Mouse (Mus musculus) heart, embryonic 11.5 days (tissue): ENCODE measurements around the gene Cemip. TPM values are rescaled to one million over a fixed set of nuclear protein-coding genes. Genes with fewer than 3 reads are reported as not detected.
A peak's percentile ranks its signal among the peaks of the same experiment; 100 is the strongest.

Experiments used
- ATAC-seq: fragments of 200-750 bp; cut with Nextera tagmentation; replicated peaks from 2 replicates; pipeline ENCODE4 v1.8.0; 2017; ENCODE audit warnings: moderate library complexity; ENCODE audit not compliant: insufficient number of reproducible peaks, low FRiP score, low TSS enrichment
- H3K27ac ChIP-seq: fragments of 300-500 bp; sonication (generic); 2 replicates; pipeline ENCODE4 v1.5.1; 2014; ENCODE audit warnings: mild to moderate bottlenecking, low read depth, low read length
- H3K27me3 ChIP-seq: fragments of 300-500 bp; sonication (generic); 2 replicates; pipeline ENCODE4 v1.6.1; 2014; ENCODE audit warnings: mild to moderate bottlenecking, low read length, mixed read lengths; ENCODE audit not compliant: control insufficient read depth, insufficient read depth
- H3K36me3 ChIP-seq: fragments of 300-500 bp; sonication (generic); 2 replicates; pipeline ENCODE4 v1.6.1; 2014; ENCODE audit warnings: mild to moderate bottlenecking, low read length, moderate library complexity, mixed read lengths; ENCODE audit not compliant: control insufficient read depth, insufficient read depth
- H3K4me1 ChIP-seq: fragments of 300-500 bp; sonication (generic); 2 replicates; pipeline ENCODE4 v1.6.1; 2014; ENCODE audit warnings: low read length; ENCODE audit not compliant: control insufficient read depth, insufficient read depth
- H3K4me2 ChIP-seq: fragments of 300-500 bp; sonication (generic); 2 replicates; pipeline ENCODE4 v1.6.1; 2014; ENCODE audit warnings: mild to moderate bottlenecking, moderate library complexity
- H3K4me3 ChIP-seq: fragments of 300-500 bp; sonication (generic); 2 replicates; pipeline ENCODE4 v1.5.1; 2014; ENCODE audit warnings: low read depth, low read length
- H3K9ac ChIP-seq: fragments of 300-500 bp; sonication (generic); 2 replicates; pipeline ENCODE4 v1.6.1; 2014; ENCODE audit warnings: mild to moderate bottlenecking, low read depth, low read length, moderate library complexity
- H3K9me3 ChIP-seq: fragments of 300-500 bp; sonication (generic); replicated peaks from 2 replicates; pipeline ENCODE4 v1.6.1; 2016; ENCODE audit warnings: low read length; ENCODE audit not compliant: control insufficient read depth
- WGBS: fragments of 180-500 bp; shearing (Covaris S2); extraction: QIAGEN DNeasy Blood & Tissue Kit; methylation state at CpG from one replicate; pipeline ENCODE4 v1.1.7; 2014; ENCODE audit not compliant: insufficient replicate concordance; 5-methylcytosine and 5-hydroxymethylcytosine counted together
- polyA plus RNA-seq: library from polyadenylated mRNA; unstranded; fragments of >200 nt; fragmentation: Nextera tagmentation; extraction: Ambion mirVana; gene quantifications from 2 replicates; pipeline ENCODE4 v1.2.1, GENCODE M21; 2014

The Cemip gene
- polyA plus RNA-seq, 1 experiment from 2014 or later, result 0.82 TPM

GRCm38 (mm10) chr7:84088191-84088590 lies 1.9 kb upstream of the Cemip start:
- Histone ChIP-seq H3K4me2 (no peak overlapping the region), H3K9ac (no peak overlapping the region), H3K27ac (no peak overlapping the region), H3K4me3 (no peak overlapping the region), H3K27me3 (peaks cover 39% of the 10 kb centered on the region), H3K9me3 (no peaks in the 10 kb centered on the region), H3K4me1 (peaks cover 5% of the 10 kb centered on the region; the same call in 1 of the 2 replicates), H3K36me3 (no peaks in the 10 kb centered on the region)
- WGBS, result 69% methylated on average over 3 of the region's 3 CpGs
- no peak for ATAC-seq

- Histone ChIP-seq H3K4me3 (peak overlapping the region; percentile 46), H3K27ac (no peak overlapping the region), H3K9ac (no peak overlapping the region), H3K9me3 (no peaks in the 10 kb centered on the region), H3K27me3 (peaks cover 39% of the 10 kb centered on the region), H3K4me2 (peak overlapping the region; percentile 81), H3K36me3 (no peaks in the 10 kb centered on the region), H3K4me1 (peaks cover 5% of the 10 kb centered on the region; the same call in 1 of the 2 replicates)
- ATAC-seq, result no peak
- WGBS, result 4% methylated on average over 39 of the region's 39 CpGs
Measured at GRCm38 (mm10) chr7:84085049-84085945, 1.0 kb downstream of the Cemip start.

DNA sequence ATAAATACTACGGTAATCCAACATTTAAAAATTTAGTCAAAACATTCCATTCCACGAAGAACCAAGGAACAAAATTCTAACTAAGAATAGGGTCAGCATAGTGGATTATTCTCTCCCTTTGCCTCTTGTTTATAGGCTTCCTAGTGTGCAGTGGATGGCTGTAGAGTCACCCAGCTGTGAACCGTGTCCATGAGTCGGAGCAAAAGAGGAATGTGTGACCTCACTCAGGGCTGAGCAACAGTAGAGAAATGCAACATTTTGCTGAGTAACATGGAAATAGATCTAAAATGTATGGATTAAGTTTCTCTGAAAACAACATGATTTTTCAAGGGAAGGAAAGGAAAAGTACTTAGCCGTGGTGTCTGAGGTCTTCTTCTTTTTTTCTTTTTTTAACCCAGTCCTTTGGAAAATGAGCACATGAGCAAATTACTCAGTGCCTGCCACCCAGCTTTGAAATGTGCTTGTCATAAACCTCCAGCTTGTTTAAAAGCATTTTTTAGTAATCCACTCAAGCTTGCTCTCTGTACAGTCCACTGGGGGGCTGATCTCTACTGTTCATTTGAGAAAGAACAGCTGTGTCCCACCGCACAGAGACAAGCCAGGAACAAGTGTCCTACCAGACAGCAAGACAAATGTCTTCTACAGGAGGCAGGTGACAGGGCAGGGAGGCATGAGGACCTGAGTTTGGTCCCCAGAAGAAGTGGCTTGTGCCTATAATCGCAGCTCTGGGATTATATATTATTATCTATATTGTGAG lies 8.9 kb downstream of the Cemip start:
- no peak overlapping the region for H3K27ac ChIP-seq
- H3K36me3 ChIP-seq, result no peaks in the 10 kb centered on the region
- no peak overlapping the region for H3K4me3 ChIP-seq
- no peak overlapping the region for H3K4me2 ChIP-seq
- ATAC-seq, result no peak
- no peaks in the 10 kb centered on the region for H3K9me3 ChIP-seq
- H3K9ac ChIP-seq, result no peak overlapping the region
- no peaks in the 10 kb centered on the region for H3K4me1 ChIP-seq
- WGBS, result 76% methylated on average over 7 of the region's 7 CpGs
- peaks cover 2% of the 10 kb centered on the region; the same call in 1 of the 2 replicates for H3K27me3 ChIP-seq

GRCm38 (mm10) chr7:84074266-84074665 lies 12.0 kb downstream of the Cemip start:
- H3K4me2 ChIP-seq, result no peak overlapping the region

DNA sequence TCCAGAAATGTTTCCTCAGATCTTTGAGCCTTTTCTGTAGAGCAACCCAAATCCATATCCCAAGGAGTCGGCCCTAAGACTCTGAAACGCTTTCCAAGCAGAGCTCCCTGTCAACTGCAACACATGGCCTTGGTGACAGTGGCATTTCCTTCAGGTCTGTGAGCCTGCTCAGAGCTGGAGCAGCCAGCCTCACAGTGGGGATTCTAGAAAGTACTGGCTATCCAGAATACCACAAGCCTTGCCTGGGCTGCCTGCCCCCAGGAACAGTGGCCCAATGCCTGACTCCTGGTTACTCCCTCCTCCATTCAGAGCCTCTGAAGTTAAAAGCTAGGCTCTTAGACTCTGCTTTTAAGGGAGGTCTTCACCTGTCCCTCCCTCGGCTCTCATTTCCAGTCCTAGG lies 12.4 kb downstream of the Cemip start:
- Histone ChIP-seq H3K27me3 (peaks cover 2% of the 10 kb centered on the region; the same call in 1 of the 2 replicates), H3K4me1 (no peaks in the 10 kb centered on the region), H3K27ac (no peak overlapping the region), H3K36me3 (no peaks in the 10 kb centered on the region), H3K9ac (no peak overlapping the region), H3K4me2 (no peak overlapping the region), H3K4me3 (no peak overlapping the region), H3K9me3 (no peaks in the 10 kb centered on the region)
- WGBS, result 62% methylated on average over 3 of the region's 3 CpGs
- no peak for ATAC-seq

More at GRCm38 (mm10) chr7:84074266-84074665, 12.0 kb downstream of the Cemip start:
- Histone ChIP-seq H3K27ac (no peak overlapping the region), H3K9ac (no peak overlapping the region), H3K27me3 (peaks cover 2% of the 10 kb centered on the region; the same call in 1 of the 2 replicates), H3K4me1 (no peaks in the 10 kb centered on the region), H3K36me3 (no peaks in the 10 kb centered on the region), H3K9me3 (no peaks in the 10 kb centered on the region), H3K4me3 (no peak overlapping the region)
- 39% methylated on average over 8 of the region's 8 CpGs for WGBS
- no peak for ATAC-seq

GRCm38 (mm10) chr7:84068931-84069330 lies 17.4 kb downstream of the Cemip start:
- no peaks in the 10 kb centered on the region for H3K9me3 ChIP-seq
- no peak overlapping the region for H3K4me2 ChIP-seq
- H3K36me3 ChIP-seq, result no peaks in the 10 kb centered on the region
- no peak for ATAC-seq
- WGBS, result 73% methylated on average over 5 of the region's 5 CpGs
- H3K4me1 ChIP-seq, result no peaks in the 10 kb centered on the region
- no peak overlapping the region for H3K4me3 ChIP-seq
- H3K9ac ChIP-seq, result no peak overlapping the region
- no peak overlapping the region for H3K27ac ChIP-seq
- H3K27me3 ChIP-seq, result no peaks in the 10 kb centered on the region

- Histone ChIP-seq H3K4me2 (no peak overlapping the region), H3K9me3 (no peaks in the 10 kb centered on the region), H3K36me3 (no peaks in the 10 kb centered on the region), H3K27me3 (no peaks in the 10 kb centered on the region), H3K4me3 (no peak overlapping the region), H3K9ac (no peak overlapping the region), H3K4me1 (no peaks in the 10 kb centered on the region), H3K27ac (no peak overlapping the region)
- no peak for ATAC-seq
- 86% methylated on average over 7 of the region's 7 CpGs for WGBS
Measured at GRCm38 (mm10) chr7:84059799-84060198, 26.5 kb downstream of the Cemip start.

DNA sequence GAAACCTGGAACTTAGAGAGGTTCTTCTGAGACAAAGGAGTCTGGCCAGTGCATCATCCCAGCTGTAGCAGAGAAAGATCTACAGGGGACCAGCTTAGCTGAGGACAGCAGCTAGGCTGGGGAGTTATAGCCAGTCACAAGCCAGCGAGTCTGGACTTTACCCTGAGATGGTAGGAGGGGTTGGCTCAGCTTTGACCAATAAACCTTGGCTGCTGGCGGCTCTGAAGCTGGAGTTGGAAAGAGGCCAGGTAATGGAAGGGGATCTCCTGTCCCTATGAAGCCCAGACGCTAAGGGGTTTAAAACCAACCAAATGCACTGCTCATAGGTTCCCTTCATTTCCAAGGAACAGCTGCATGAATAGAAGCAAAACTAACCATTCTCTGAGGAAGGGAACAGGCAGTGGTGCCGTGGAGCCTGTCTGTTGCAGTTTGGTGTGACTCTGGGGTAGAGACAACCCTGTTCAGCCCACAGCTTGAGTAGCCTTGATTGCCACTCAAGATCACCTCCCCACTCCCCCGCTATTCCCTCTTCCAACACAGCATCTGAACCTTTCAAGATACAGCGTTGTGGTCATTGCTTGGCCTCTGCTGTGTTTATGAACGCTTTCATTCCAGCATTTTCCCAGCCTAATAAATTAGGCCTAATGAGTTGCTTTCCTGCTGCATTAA lies 30.2 kb downstream of the Cemip start:
- no peaks in the 10 kb centered on the region for H3K36me3 ChIP-seq
- no peaks in the 10 kb centered on the region for H3K27me3 ChIP-seq
- no peak for ATAC-seq
- no peak overlapping the region for H3K27ac ChIP-seq
- no peak overlapping the region for H3K4me2 ChIP-seq
- H3K4me1 ChIP-seq, result no peaks in the 10 kb centered on the region
- WGBS, result 72% methylated on average over 7 of the region's 7 CpGs
- H3K4me3 ChIP-seq, result no peak overlapping the region
- H3K9me3 ChIP-seq, result no peaks in the 10 kb centered on the region
- no peak overlapping the region for H3K9ac ChIP-seq
